Mouse (Mus musculus): ENCODE results near the gene Herc6. TPM values are rescaled to one million over a fixed set of nuclear protein-coding genes. Genes with fewer than 3 reads are reported as not detected.

Herc6 gene
- polyA plus RNA-seq, 1 experiment from 2014 or later = 3.8 TPM

DNA sequence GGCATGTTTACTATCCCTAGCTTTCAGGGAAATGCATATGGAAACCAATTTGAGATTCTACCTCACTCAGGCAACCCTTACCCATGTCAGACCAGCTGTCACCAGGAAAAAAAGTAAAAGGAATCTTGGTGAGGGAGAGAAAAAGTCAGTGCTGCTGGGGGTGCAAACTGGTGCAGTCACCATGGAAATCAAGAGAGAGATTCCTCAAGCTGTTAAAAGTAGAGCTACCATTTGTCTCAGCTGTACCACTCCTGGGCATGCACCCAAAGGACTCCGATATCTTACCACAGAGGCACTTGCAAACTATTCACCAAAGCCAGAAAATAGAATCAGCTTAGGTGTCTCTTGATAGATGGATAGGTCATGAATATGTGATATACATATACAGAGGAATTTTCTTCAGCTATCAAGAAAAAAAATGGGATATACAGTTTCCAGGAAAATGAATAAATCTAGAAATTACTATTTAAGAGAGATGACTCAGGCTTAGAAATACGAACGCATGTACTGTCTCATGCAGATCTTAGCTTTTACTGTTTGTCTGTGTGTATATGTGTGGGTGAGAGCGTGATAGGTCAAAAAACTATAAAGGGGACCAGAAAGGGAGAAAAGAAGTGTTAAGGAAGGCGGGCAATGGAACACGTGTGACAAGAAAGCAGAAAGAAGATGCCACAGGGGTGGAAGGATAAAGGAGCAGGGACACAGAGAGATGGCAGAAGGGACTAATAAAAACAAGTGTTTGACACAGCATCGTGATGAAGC, 24.9 kb downstream of the Herc6 start:
- 82% methylated on average over 7 of the region's 7 CpGs for WGBS (ENCODE audit: insufficient replicate concordance)
- no peak overlapping the region for H3K9ac ChIP-seq

DNA sequence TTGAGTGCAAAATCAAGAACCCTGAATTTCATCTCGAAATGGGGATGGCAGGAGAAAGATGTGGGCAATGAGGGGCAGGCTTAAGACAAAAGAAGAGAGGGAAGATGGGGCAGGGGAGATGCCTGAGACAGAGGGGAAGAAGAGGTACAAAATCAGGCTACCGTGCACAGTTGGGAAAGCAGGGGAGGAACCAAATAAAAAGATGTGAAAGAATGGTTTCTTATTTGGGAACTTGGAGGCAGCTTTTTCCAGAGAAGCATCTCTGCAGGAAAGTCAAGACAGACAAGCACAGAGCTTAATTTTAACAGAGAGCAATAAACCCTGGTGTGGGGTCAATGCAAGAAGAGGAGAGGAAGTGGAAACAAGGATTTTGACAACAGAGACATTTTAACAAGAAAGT, 27.2 kb downstream of the Herc6 start:
- no peak for ATAC-seq
- H3K27me3 ChIP-seq (replicated peaks) = no peaks in the 10 kb centered on the region
- H3K4me3 ChIP-seq = no peak overlapping the region
- 73% methylated on average over 2 of the region's 2 CpGs for WGBS (ENCODE audit: insufficient replicate concordance)
- no peaks in the 10 kb centered on the region for H3K4me1 ChIP-seq
- H3K27ac ChIP-seq = no peak overlapping the region
- no peaks in the 10 kb centered on the region for H3K9me3 ChIP-seq (replicated peaks)
- H3K9ac ChIP-seq = no peak overlapping the region
- no peak overlapping the region for H3K4me2 ChIP-seq
- peaks cover 11% of the 10 kb centered on the region; the same call in 1 of the 2 replicates for H3K36me3 ChIP-seq

More for the DNA sequence above, 24.9 kb downstream of the Herc6 start:
- H3K4me3 ChIP-seq = no peak overlapping the region
- H3K27me3 ChIP-seq (replicated peaks) = no peaks in the 10 kb centered on the region
- ATAC-seq = no peak
- H3K9me3 ChIP-seq (replicated peaks) = no peaks in the 10 kb centered on the region
- no peak overlapping the region for H3K27ac ChIP-seq
- H3K4me2 ChIP-seq = no peak overlapping the region
- H3K4me1 ChIP-seq = no peaks in the 10 kb centered on the region
- H3K36me3 ChIP-seq = peaks cover 11% of the 10 kb centered on the region; the same call in 1 of the 2 replicates

DNA sequence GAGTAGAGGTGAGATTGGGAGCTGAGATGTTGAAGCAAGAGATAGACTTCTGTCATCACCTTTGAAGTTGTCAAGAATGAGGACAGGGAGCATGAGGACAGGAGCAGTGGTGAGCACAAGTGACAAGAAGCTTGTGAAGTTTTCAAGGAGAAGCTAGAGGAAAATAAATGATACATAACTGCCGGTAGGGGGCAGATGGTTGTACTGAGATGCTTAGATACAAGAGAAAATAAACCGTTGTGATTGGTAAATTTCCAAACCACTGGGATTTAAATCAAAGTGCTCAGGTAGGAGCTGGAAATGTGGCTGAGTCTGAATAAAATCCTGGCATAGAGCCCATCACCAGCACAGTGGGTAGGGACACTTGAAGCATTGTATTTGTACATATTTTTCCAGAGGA, 28.8 kb downstream of the Herc6 start:
- H3K4me3 ChIP-seq = no peak overlapping the region
- no peaks in the 10 kb centered on the region for H3K9me3 ChIP-seq (replicated peaks)
- ATAC-seq = no peak
- 48% methylated on average over 2 of the region's 2 CpGs for WGBS (ENCODE audit: insufficient replicate concordance)
- no peaks in the 10 kb centered on the region for H3K4me1 ChIP-seq
- H3K9ac ChIP-seq = no peak overlapping the region
- H3K4me2 ChIP-seq = no peak overlapping the region
- no peaks in the 10 kb centered on the region for H3K27me3 ChIP-seq (replicated peaks)
- H3K27ac ChIP-seq = no peak overlapping the region
- H3K36me3 ChIP-seq = peaks cover 11% of the 10 kb centered on the region; the same call in 1 of the 2 replicates

DNA sequence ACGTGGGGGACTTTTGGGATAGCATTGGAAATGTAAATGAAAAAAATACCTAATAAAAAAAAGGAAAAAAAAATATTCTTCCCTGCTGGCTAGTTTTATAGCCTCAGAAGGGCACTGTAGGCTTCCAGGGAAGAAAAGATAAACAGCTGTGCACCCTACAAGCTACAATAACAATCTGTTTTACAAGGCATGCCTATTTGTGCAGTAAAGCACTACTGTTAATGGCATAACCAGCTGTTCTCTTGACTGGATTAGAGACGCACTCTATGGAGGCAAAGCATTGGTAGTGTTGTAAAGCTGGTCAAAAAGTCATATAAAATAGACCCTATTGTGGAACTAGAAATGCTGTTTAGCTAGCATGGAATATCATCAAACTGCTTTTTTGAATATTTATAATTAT, 35.0 kb downstream of the Herc6 start:
- H3K4me2 ChIP-seq = no peak overlapping the region
- 69% methylated on average over 2 of the region's 2 CpGs for WGBS (ENCODE audit: insufficient replicate concordance)
- H3K36me3 ChIP-seq = peaks cover 7% of the 10 kb centered on the region; the same call in 1 of the 2 replicates
- no peaks in the 10 kb centered on the region for H3K27me3 ChIP-seq (replicated peaks)
- H3K9ac ChIP-seq = no peak overlapping the region
- no peak overlapping the region for H3K4me3 ChIP-seq
- H3K9me3 ChIP-seq (replicated peaks) = no peaks in the 10 kb centered on the region
- no peaks in the 10 kb centered on the region for H3K4me1 ChIP-seq
- ATAC-seq = no peak
- H3K27ac ChIP-seq = no peak overlapping the region

DNA sequence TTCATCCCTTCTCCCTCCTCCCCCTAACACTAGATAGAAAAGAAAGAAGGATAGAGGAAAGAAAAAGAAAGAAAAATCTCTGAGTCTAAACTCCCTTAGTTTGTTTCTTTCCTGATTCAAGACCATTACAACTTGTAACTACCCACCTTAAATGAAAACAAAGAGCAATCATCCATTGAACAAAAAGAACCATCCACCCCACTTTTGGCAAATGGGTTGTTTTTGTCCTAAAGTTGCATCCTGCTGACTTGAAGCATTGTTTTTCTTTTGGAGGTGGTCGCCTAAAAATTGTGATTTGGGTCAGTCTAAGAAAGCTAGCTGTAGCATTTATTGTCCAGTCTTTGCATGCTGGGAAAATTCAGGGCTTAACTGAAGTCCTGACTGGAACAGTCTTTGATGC, 58.7 kb downstream of the Herc6 start:
- no peak for ATAC-seq
- Histone ChIP-seq H3K4me1 (no peaks in the 10 kb centered on the region), H3K4me2 (no peak overlapping the region), H3K36me3 (no peaks in the 10 kb centered on the region), H3K9ac (no peak overlapping the region), H3K27ac (no peak overlapping the region), H3K4me3 (no peak overlapping the region), H3K9me3 (replicated peaks) (no peaks in the 10 kb centered on the region), H3K27me3 (replicated peaks) (no peaks in the 10 kb centered on the region)
- WGBS (ENCODE audit: insufficient replicate concordance) = 38% methylated on average over 1 of the region's 1 CpGs

DNA sequence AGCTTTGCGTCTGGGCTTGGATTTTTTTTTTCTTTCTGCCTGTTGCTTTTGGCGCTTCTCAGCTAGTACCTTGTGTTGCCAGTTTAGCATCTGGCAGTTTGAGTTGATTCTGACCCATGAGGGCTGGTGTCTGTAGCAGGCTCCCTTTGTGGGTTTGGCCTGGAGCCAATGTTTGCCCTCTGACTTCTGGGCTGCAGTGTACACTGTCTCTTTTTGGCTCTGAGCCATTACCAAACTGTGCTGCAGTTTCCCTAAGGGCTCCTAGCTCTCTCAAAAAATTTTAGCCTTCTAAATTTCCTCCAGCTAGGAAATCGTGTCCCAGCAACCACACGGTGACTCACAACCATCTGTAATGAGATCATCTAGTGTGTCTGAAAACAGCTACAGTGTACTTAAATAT, 61.0 kb downstream of the Herc6 start:
- H3K4me3 ChIP-seq = no peak overlapping the region
- H3K4me2 ChIP-seq = no peak overlapping the region
- H3K9me3 ChIP-seq (replicated peaks) = no peaks in the 10 kb centered on the region
- ATAC-seq = peak; percentile 62; the same call in 1 of the 2 replicates
- H3K9ac ChIP-seq = no peak overlapping the region
- no peaks in the 10 kb centered on the region for H3K27me3 ChIP-seq (replicated peaks)
- 66% methylated on average over 4 of the region's 4 CpGs for WGBS (ENCODE audit: insufficient replicate concordance)
- H3K27ac ChIP-seq = no peak overlapping the region
- H3K4me1 ChIP-seq = no peaks in the 10 kb centered on the region
- no peaks in the 10 kb centered on the region for H3K36me3 ChIP-seq

DNA sequence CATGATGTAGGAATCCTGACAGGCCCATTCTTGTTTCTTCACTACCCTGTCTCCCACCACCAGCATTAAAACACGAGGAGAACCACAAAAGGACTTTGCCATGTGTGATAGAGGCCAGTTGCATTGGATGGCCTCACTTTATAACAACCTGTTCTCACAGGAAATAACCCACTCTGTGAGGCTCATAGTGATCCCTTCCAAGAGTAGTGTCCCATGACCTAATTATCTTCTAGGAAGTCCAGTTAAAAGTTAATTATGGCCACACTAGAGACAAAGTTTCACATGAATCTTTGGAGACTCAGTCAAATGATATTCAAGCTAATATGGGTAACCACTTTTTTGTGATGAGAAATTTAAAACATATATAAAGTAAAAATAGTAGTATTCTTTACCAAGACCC, 66.5 kb downstream of the Herc6 start:
- no peak for ATAC-seq
- 41% methylated on average over 1 of the region's 1 CpGs for WGBS (ENCODE audit: insufficient replicate concordance)
- no peaks in the 10 kb centered on the region for H3K4me1 ChIP-seq
- H3K4me2 ChIP-seq = no peak overlapping the region
- no peak overlapping the region for H3K4me3 ChIP-seq
- no peaks in the 10 kb centered on the region for H3K36me3 ChIP-seq
- no peak overlapping the region for H3K27ac ChIP-seq
- no peaks in the 10 kb centered on the region for H3K27me3 ChIP-seq (replicated peaks)
- H3K9me3 ChIP-seq (replicated peaks) = no peaks in the 10 kb centered on the region
- H3K9ac ChIP-seq = no peak overlapping the region

DNA sequence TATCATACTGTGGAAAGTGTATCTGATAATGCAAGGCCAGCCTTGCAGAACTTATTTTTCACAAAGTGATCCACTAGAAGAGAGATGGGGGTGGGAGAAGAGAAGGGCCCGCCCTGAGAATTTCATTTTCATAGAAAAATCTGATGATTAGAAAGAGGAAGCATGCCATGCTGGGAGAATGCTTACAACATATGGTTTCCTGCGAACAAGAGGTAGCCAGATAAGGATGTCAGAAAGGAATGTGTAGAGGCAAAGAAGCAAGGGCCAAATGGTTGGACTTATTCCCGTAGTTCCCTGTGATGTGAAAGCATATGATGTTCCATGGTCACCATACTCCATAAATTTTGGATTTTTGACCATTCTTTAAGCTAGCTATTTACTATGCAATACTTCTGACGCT, 80.5 kb downstream of the Herc6 start:
- Histone ChIP-seq H3K4me2 (no peak overlapping the region), H3K9ac (no peak overlapping the region), H3K27me3 (replicated peaks) (no peaks in the 10 kb centered on the region), H3K36me3 (no peaks in the 10 kb centered on the region), H3K9me3 (replicated peaks) (no peaks in the 10 kb centered on the region), H3K4me3 (no peak overlapping the region), H3K4me1 (no peaks in the 10 kb centered on the region), H3K27ac (no peak overlapping the region)
- ATAC-seq = no peak
- 56% methylated on average over 4 of the region's 4 CpGs for WGBS (ENCODE audit: insufficient replicate concordance)

DNA sequence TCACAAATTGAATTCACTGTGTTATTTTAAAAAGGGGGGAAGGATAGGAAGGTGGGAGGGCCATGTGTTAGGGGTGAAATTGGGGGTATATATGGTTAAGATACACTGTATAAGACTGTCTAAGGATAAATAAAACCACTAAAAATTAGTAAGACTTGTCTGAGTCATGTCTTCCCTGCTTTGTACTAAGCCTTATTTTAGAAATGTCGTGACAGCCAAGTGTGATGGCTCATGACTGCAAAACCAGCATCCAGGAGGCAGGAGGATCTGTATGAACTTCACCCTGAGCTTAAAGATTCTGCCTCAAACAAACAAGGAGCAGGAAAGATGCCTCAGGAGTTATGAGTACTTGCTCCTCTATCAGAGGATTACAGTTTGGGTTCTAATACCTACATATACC, 103.4 kb downstream of the Herc6 start:
- no peak for ATAC-seq
- Histone ChIP-seq H3K4me2 (no peak overlapping the region), H3K4me1 (no peaks in the 10 kb centered on the region), H3K9ac (no peak overlapping the region), H3K27me3 (replicated peaks) (no peaks in the 10 kb centered on the region), H3K4me3 (no peak overlapping the region), H3K36me3 (peaks cover 46% of the 10 kb centered on the region), H3K27ac (no peak overlapping the region), H3K9me3 (replicated peaks) (0 out of 2 replicates have a peak, but pooled peaks cover 2% of the 10 kb centered on the region)
- 86% methylated on average over 1 of the region's 1 CpGs for WGBS (ENCODE audit: insufficient replicate concordance)

DNA sequence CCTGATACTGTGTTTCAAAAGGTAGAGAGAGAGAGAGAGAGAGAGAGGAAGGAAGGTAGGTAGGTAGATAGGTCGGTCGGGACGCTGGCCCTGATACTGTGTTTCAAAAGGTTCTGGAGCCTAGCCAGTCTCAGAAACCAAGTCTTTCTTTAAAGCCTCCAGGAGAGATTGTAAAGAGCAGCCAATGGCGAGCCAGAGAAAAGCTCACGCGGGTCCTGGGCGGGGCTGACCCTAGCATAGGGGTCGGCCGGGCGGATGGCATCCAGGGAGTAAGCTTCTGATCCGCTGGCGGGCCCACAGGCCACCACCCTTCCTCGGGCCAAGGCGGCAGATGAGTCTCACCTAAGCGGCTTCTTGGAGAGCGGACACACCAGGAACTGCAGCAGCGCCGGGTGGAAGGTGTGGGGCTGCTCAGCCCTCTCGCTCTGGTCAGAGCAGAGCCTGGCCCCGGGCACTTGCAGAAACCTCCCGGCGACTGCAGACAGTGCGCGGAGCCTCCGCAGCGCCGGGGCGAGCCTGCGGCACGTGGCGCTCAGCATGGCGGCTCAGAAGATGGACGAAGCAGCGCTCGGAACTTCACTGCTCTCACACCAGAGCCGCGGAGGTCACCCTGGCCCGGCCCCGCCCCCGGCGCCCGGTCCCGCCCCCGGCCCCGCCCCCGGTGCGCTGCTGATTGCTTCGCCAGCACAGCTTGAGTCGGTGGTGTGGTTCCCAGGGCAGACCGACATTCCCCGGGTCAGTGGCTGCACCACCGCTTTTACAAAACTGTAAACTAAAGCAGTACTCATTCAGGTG, 110.9 kb downstream of the Herc6 start, which contains the start of gene Pyurf:
Gene Pyurf (minus strand): TSS at position 612 of the 795 bp plus-strand sequence.
- Histone ChIP-seq H3K27ac (peak within 1 kb of the TSS; percentile 93), H3K4me2 (peak within 1 kb of the TSS; percentile 96), H3K9me3 (replicated peaks) (no peaks in the 10 kb centered on the region), H3K4me1 (peaks cover 15% of the 10 kb centered on the region), H3K27me3 (replicated peaks) (no peaks in the 10 kb centered on the region), H3K9ac (peak within 1 kb of the TSS; percentile 87), H3K4me3 (peak within 1 kb of the TSS; percentile 85), H3K36me3 (peaks cover 27% of the 10 kb centered on the region)
- under 1% methylated on average over 52 of the region's 52 CpGs for WGBS (ENCODE audit: insufficient replicate concordance)
- peak; percentile 97 for ATAC-seq

DNA sequence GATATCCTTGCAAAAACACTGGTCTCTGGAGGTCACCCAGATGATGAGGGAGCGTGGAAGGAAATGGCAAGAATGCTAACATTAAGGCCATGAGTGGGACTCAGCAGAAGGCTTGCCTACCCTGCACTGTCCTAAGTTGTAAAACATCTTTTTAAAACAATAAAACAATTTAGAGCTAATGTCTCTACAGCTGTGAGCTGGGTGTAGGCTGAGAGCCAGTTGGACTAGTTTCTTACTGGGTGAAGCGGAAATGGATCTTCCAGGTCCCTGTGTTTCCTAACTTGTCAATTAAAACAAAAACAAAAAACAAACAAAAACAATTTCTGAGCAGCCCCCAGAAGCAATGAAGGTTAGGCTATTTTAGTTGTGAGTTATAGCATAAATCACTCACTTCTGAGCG, 112.3 kb downstream of the Herc6 start:
- Histone ChIP-seq H3K9ac (no peak overlapping the region), H3K4me3 (no peak overlapping the region), H3K4me2 (no peak overlapping the region), H3K27ac (no peak overlapping the region), H3K4me1 (peaks cover 15% of the 10 kb centered on the region), H3K27me3 (replicated peaks) (no peaks in the 10 kb centered on the region), H3K36me3 (peaks cover 15% of the 10 kb centered on the region), H3K9me3 (replicated peaks) (no peaks in the 10 kb centered on the region)
- WGBS (ENCODE audit: insufficient replicate concordance) = 74% methylated on average over 3 of the region's 3 CpGs
- ATAC-seq = no peak

DNA sequence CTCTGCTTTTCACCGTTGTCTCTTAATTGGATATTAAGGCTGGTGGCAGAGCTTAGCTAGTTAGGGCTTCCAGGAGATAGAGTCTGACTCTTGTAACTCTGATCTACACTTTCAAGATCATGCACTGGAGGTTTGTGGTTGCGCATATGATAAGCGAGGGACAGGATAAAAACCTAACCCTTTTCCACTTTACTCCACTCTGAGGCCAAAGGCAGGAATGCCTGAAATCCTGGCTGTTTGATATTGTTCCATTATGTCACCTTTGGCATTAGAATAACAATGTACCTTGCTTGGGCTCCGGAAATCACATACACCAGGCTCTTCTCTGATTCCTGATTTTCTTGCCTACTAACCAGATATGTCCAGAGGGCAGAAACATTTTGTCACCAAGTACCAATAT, 120.9 kb downstream of the Herc6 start:
- no peak overlapping the region; the same call in 1 of the 2 replicates for H3K9ac ChIP-seq
- H3K4me3 ChIP-seq = peak overlapping the region; percentile 81
- no peaks in the 10 kb centered on the region for H3K36me3 ChIP-seq
- no peaks in the 10 kb centered on the region for H3K27me3 ChIP-seq (replicated peaks)
- peaks cover 27% of the 10 kb centered on the region for H3K4me1 ChIP-seq
- no peak overlapping the region for H3K27ac ChIP-seq
- 65% methylated on average over 4 of the region's 4 CpGs for WGBS (ENCODE audit: insufficient replicate concordance)
- ATAC-seq = no peak
- peak overlapping the region; percentile 75 for H3K4me2 ChIP-seq
- no peaks in the 10 kb centered on the region for H3K9me3 ChIP-seq (replicated peaks)

All from liver, embryonic 12.5 days (tissue).